Mouse (Mus musculus) bone marrow macrophage, adult 2 months (primary cell): Measurements from ENCODE around the gene Diaph2. TPM values are rescaled to one million over a fixed set of nuclear protein-coding genes. Genes with fewer than 3 reads are reported as not detected.
"Not testable (repeated sequence)": the region's sequence is repeated elsewhere in the genome, so short reads cannot be mapped to it uniquely, and the experiment has no call there.

Experiments used
- H3K27ac ChIP-seq: 2 replicates; pipeline ENCODE4 v1.5.1; 2012; ENCODE audit warnings: low read depth, low read length; ENCODE audit not compliant: insufficient read depth
- H3K4me1 ChIP-seq: 2 replicates; pipeline ENCODE4 v1.6.1; 2012; ENCODE audit warnings: low read length; ENCODE audit not compliant: control insufficient read depth, insufficient read depth
- H3K4me3 ChIP-seq: 2 replicates; pipeline ENCODE4 v1.5.1; 2012; ENCODE audit warnings: mild to moderate bottlenecking, low read length, moderate library complexity; ENCODE audit not compliant: insufficient read depth
- CTCF ChIP-seq: IDR thresholded peaks from 2 replicates; pipeline ENCODE4 v1.5.1; 2012; ENCODE audit warnings: low read depth, mild to moderate bottlenecking, low read length, moderate library complexity
- POLR2A ChIP-seq: IDR thresholded peaks from 2 replicates; pipeline ENCODE4 v1.6.1; 2012; ENCODE audit warnings: mild to moderate bottlenecking, low read depth, low read length, borderline replicate concordance
- polyA plus RNA-seq: library from polyadenylated mRNA; stranded (reverse); fragments of >200 nt; gene quantifications from 2 replicates; pipeline ENCODE4 v1.2.4, GENCODE M21; 2012; ENCODE audit not compliant: missing spikeins, insufficient read depth, insufficient read length

Gene Diaph2
- polyA plus RNA-seq, 1 experiment: 24.4 TPM

- TF ChIP-seq POLR2A (no peak), CTCF (no peak)
Measured at GRCm38 (mm10) chrX:130265707-130266106, 516.2 kb downstream of the Diaph2 start.

GRCm38 (mm10) chrX:130279144-130279543 lies 529.6 kb downstream of the Diaph2 start:
- no peaks in the 10 kb centered on the region for H3K4me1 ChIP-seq
- TF ChIP-seq POLR2A (no peak), CTCF (no peak)
- H3K4me3 ChIP-seq: no peak overlapping the region
- H3K27ac ChIP-seq: no peak overlapping the region

More at GRCm38 (mm10) chrX:130265707-130266106, 516.2 kb downstream of the Diaph2 start:
- Histone ChIP-seq H3K4me1 (no peaks in the 10 kb centered on the region), H3K27ac (no peak overlapping the region), H3K4me3 (no peak overlapping the region)

- TF ChIP-seq CTCF: no peak
- no peak for TF ChIP-seq POLR2A
- Histone ChIP-seq H3K4me3 (no peak overlapping the region), H3K4me1 (no peaks in the 10 kb centered on the region), H3K27ac (no peak overlapping the region)
Measured at GRCm38 (mm10) chrX:130281484-130281883, 531.9 kb downstream of the Diaph2 start.

GRCm38 (mm10) chrX:130287032-130287431 lies 537.5 kb downstream of the Diaph2 start:
- Histone ChIP-seq H3K4me3 (no peak overlapping the region), H3K4me1 (no peaks in the 10 kb centered on the region), H3K27ac (no peak overlapping the region)
- no peak for TF ChIP-seq POLR2A
- TF ChIP-seq CTCF: no peak

- TF ChIP-seq POLR2A: no peak
- no peak for TF ChIP-seq CTCF
- no peak overlapping the region for H3K4me3 ChIP-seq
- H3K4me1 ChIP-seq: no peaks in the 10 kb centered on the region
- H3K27ac ChIP-seq: no peak overlapping the region
Measured at GRCm38 (mm10) chrX:130289775-130290174, 540.2 kb downstream of the Diaph2 start.

- no peak for TF ChIP-seq POLR2A
- no peak for TF ChIP-seq CTCF
- Histone ChIP-seq H3K4me1 (no peaks in the 10 kb centered on the region), H3K4me3 (no peak overlapping the region), H3K27ac (no peak overlapping the region)
Measured at GRCm38 (mm10) chrX:130350808-130351435, 601.4 kb downstream of the Diaph2 start.

- H3K4me1 ChIP-seq: no peaks in the 10 kb centered on the region
Measured at GRCm38 (mm10) chrX:130351480-130351879, 601.9 kb downstream of the Diaph2 start.

GRCm38 (mm10) chrX:130393508-130394145 lies 644.1 kb downstream of the Diaph2 start:
- Histone ChIP-seq H3K4me1 (no peaks in the 10 kb centered on the region), H3K27ac (no peak overlapping the region), H3K4me3 (no peak overlapping the region)
- TF ChIP-seq CTCF (no peak), POLR2A (no peak)

More at GRCm38 (mm10) chrX:130351480-130351879, 601.9 kb downstream of the Diaph2 start:
- Histone ChIP-seq H3K27ac (no peak overlapping the region), H3K4me3 (no peak overlapping the region)
- TF ChIP-seq CTCF (no peak), POLR2A (no peak)

- H3K4me1 ChIP-seq: no peaks in the 10 kb centered on the region
- no peak overlapping the region for H3K27ac ChIP-seq
- TF ChIP-seq CTCF: no peak
- TF ChIP-seq POLR2A: no peak
- H3K4me3 ChIP-seq: no peak overlapping the region
Measured at GRCm38 (mm10) chrX:130403214-130403613, 653.7 kb downstream of the Diaph2 start.

- not testable (repeated sequence) for H3K4me3 ChIP-seq, H3K27ac ChIP-seq
Measured at GRCm38 (mm10) chrX:130407471-130407870, 657.9 kb downstream of the Diaph2 start.

GRCm38 (mm10) chrX:130408985-130409384 lies 659.4 kb downstream of the Diaph2 start:
- Histone ChIP-seq H3K27ac (no peak overlapping the region), H3K4me1 (no peaks in the 10 kb centered on the region), H3K4me3 (no peak overlapping the region)
- TF ChIP-seq POLR2A: no peak
- no peak for TF ChIP-seq CTCF

More at GRCm38 (mm10) chrX:130407471-130407870, 657.9 kb downstream of the Diaph2 start:
- not testable (repeated sequence) for H3K4me1 ChIP-seq
